Mouse (Mus musculus) left cerebral cortex, adult 8-10 months (tissue): Measurements from ENCODE around the gene Gm20388. TPM values are rescaled to one million over a fixed set of nuclear protein-coding genes. Genes with fewer than 3 reads are reported as not detected.

Experiments
- DNase-seq, 2 experiments: peaks; one replicate each; pipeline ENCODE4 v3.0.0; 2022; ENCODE audit warnings: low spot score in 2 of 2
- total RNA-seq, 4 experiments: library from RNA; stranded (reverse); gene quantifications; 2 replicates each; pipeline ENCODE4 v1.2.4; 2022

Gm20388 gene
- total RNA-seq, 4 experiments from 2014 or later, result 10.4 to 20.8 (median 16.4) TPM

DNA sequence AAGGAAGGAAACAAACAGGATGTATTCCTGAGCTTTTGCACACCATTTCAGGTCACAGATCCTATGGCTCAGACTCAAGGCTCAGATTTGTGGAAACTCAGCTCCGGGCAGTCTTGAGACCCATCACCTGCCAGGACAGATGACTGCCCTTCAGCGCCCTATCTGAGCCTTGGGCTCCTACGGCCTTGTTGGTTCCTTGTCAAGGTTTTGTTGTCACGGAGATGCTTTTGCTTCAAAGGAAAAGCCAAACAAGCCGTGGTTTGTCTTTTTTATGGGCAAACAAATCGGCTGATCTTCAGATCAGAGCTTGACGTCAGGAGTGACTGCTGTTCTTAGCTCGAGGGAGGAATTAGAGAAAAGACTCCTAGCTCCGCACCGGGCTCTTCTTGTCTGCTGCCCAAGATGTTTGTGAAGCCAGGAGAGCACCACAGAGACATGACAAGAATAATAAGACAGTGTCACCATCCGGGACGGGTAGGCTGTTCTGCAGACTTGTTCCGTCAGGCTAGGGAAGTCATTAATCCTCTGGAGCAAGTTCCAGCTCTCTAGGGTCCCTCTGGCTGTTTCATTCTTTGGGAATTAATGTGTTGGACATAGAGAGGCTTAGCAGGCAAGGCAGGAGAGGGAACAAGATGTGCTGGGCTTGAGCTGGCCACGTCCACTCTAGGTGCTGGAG is 1945.6 kb downstream of the Gm20388 start:
- no peak for DNase-seq

DNA sequence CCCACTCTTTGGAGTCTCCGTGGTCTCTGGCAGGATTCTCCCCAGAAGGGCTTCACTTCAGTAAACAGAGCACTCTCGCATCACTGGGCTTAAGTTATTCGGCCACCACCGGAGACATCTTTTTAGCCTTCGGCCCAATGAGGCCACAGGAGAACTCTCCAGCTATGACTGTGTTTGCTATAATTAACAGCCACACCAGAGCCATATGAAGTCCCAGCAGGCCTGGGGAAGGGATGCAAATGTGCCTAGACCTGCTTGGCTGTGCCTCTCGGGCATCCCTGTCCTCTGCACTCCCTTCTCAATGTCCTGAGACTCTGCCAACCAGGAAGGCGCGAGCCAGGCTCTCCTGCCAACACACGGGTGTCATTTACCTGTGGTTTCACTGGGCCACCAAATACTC is 1946.7 kb downstream of the Gm20388 start:
- DNase-seq, result no peak

- DNase-seq, result no peak
Measured at GRCm38 (mm10) chr8:121857747-121858146, 1947.1 kb downstream of the Gm20388 start.

GRCm38 (mm10) chr8:121861276-121861675 is 1950.6 kb downstream of the Gm20388 start:
- DNase-seq, result no peak

GRCm38 (mm10) chr8:121861806-121862548 is 1951.3 kb downstream of the Gm20388 start:
- DNase-seq, result no peak

GRCm38 (mm10) chr8:121865356-121865755 is 1954.7 kb downstream of the Gm20388 start:
- DNase-seq, result no peak

DNA sequence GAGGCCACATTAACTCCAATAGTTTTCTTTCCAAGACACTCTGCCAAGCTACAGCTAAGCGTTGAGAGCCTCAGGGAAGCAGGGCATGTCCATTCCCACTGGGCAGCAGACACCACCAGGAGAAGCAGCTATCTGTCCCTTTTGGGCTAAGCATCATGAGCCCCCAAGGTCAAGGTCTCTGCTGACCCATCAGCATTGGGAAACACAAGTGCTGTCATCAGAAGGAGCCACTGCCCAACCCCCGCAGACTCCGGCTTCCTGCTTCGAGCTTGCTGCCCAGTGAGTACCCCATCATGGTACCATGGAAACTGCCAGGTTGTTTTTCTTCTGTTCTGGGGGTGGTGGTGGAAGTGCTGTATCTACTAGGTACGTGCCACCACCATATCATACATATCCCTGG is 1957.6 kb downstream of the Gm20388 start:
- DNase-seq, result no peak

- no peak for DNase-seq
Measured at GRCm38 (mm10) chr8:121868896-121869295, 1958.3 kb downstream of the Gm20388 start.

DNA sequence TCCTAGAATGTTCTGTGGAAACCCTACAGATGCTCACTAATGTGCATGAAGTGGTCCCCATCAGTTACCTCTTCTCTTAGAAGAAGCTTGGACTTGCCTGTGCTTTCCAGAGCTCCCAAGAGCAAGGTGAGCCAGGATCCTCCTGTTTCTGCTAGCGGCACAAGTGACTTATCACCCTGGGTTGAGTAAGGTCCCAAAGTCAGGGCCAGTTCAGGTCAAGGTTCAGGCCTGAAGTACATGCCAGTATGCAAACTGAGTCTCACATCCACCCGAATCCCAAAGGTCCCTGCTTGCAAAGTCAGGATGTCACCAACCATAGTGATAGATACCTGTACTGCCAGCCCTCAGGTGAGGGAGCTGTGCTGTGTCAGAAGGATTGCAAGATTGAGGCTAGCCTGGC is 1959.5 kb downstream of the Gm20388 start:
- no peak for DNase-seq

DNA sequence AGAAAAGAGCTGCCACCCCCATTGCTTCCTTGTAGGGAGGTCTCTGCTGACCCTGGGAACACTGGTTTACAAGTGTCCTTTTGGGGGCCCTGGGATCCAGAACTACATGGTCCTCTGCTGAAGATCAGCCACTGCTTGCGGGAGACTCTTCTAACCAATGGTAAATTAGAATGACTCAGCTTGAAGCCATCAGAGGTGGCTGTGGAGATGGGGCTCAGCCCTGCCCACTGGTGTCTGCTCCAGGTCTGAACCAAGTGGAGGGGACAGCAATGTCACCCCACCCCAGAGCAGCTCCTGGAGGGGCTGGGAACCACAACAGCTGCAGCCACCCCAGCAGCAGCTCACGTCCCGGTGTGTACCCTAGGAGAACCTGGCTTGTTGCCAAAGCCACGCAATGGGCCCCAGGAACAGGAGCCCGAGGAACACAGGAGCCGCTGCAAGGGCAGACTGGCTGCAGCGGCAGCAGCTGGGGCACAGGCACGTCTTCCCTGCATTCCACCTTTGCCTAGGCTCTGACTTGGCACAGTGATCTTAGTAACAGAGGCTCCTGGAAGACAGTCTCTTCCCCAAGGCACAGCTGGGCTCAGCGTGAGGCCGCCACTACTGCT is 1961.3 kb downstream of the Gm20388 start:
- no peak for DNase-seq

GRCm38 (mm10) chr8:121874031-121874430 is 1963.4 kb downstream of the Gm20388 start:
- DNase-seq, result no peak

GRCm38 (mm10) chr8:121875045-121875444 is 1964.4 kb downstream of the Gm20388 start:
- no peak for DNase-seq

DNA sequence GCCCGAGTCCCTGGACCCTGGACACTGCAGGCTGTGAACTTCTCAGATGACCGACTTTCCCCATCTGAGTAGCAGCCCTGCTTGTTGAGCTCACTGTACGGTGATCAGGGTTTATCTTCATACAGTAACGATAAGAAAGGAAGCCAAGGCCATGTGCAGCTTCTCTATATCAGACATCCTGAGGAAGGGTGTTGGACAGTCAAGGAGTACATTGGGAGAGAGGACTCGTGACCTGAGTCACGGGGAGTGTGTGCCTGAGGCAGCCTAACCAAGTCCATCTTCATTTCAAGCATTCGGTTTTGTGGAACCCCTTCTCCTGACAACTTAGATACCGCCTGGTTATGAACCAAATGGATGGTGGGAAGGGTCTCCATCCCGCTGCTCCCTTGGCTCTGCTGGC is 1964.9 kb downstream of the Gm20388 start:
- no peak for DNase-seq

GRCm38 (mm10) chr8:121877212-121877611 is 1966.6 kb downstream of the Gm20388 start:
- no peak for DNase-seq

DNA sequence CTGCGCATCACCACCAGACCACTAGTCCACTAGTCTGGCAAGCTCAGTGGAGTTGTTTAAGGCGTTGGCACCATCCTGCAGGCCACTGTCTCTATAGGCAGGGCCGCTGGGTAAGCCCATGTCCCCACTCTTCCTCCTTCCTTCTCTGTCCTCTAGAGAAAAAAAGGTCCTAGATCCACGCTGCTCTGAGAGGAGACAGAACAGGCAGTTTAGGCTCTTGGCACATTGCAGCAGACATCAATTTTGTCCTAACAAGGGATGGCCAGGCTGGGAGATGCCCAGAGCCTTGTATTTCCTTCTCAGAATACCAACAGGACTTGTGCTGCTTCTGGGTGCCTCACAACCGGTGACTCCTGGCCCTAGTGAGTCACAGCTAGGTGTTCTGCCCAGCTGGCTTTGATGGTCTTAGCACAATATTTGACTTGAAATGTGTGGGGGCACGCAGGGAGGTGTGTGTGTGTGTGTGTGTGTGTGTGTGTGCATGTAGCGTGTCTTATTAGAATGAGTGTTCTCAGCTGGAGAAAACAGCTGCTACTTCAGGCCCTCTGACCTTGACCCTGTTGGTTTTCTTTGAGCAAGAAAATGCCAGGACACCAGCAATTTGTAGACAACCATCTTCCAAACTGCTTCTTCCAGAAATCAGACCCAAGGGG is 1967.3 kb downstream of the Gm20388 start:
- DNase-seq, result no peak

DNA sequence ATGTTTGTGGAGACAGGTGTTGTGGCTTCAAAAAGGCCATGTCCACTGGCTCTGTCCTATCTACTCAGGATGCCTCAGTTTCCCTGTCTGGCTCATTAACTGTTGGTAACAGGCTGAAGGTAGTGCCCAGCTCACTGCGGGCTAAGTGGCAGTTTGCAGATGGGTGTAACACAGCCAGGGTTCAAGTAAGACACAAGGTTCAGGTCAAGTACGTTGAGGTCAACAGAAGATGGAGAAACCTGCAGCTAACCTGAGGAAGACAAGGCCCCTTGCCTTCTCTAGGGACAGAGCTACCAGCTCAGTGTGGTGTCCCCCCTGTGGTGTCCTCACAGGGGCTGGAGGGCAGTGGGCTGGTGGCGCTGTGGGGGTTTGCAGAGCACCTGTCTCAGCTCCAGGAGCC is 1969.1 kb downstream of the Gm20388 start:
- DNase-seq, result no peak

DNA sequence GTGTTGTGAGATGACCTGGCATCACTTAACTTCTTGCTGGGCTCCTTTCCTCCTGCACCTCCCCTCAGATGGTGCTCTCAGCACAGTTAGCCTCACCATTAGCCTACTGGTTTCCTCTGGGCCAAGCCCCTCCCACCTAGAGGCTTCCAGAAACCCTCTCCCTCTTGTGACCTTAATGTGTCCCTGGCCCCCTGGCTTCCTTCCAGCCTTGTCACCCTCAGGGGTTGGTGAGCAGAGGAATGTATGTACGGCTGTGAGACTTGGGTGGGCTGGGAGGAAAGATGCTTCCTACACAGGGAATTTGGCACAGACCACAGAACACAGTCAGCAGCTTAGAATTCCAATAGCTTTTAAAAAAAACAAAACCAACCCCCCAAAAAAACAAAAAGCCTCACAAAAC is 1970.2 kb downstream of the Gm20388 start:
- no peak for DNase-seq

- no peak for DNase-seq
Measured at GRCm38 (mm10) chr8:121881921-121882320, 1971.3 kb downstream of the Gm20388 start.

GRCm38 (mm10) chr8:121884181-121884580 is 1973.5 kb downstream of the Gm20388 start:
- DNase-seq, result no peak

DNA sequence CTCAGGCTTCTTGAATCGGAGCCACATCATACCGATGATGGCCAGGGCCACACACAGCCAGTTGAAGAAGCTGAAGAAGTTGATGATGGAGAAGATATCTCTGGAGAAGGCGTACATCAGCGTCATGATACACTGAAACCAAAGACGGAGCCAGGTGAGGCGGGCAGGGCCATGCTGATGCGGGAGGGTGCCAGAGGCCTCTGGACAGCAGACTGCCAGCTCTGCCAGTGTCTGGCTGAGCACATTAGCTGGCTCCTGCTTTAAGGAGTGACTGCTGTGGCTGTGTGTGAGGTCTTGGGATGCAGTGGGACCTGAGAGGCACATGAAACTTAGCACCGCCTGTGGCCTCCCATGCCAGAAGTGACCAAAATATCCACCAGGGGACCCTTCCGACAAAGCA is 1974.4 kb downstream of the Gm20388 start:
- DNase-seq, result no peak

- DNase-seq, result no peak
Measured at GRCm38 (mm10) chr8:121885433-121885832, 1974.8 kb downstream of the Gm20388 start.

- no peak for DNase-seq
Measured at GRCm38 (mm10) chr8:121887547-121887946, 1976.9 kb downstream of the Gm20388 start.
